Mouse (Mus musculus) hindbrain, postnatal 0 days (tissue): ENCODE results near the gene Gls2. TPM values are rescaled to one million over a fixed set of nuclear protein-coding genes. Genes with fewer than 3 reads are reported as not detected.

ENCODE experiments used
- ATAC-seq: fragments of 200-750 bp; cut with Nextera tagmentation; 2 replicates; pipeline ENCODE4 v1.8.0; 2017; ENCODE audit warnings: mild to moderate bottlenecking, moderate TSS enrichment, moderate library complexity
- DNase-seq: peaks from one replicate; pipeline ENCODE4 v3.0.0-alpha.2; 2015; ENCODE audit warnings: low spot score
- H3K27ac ChIP-seq: fragments of 300-500 bp; sonication (generic); 2 replicates; pipeline ENCODE4 v1.5.1; 2014; ENCODE audit warnings: mild to moderate bottlenecking
- H3K27me3 ChIP-seq: fragments of 300-500 bp; sonication (generic); 2 replicates; pipeline ENCODE4 v1.6.1; 2014; ENCODE audit warnings: low read length, mixed read lengths; ENCODE audit not compliant: insufficient read depth
- H3K36me3 ChIP-seq: fragments of 300-500 bp; sonication (generic); 2 replicates; pipeline ENCODE4 v1.6.1; 2014; ENCODE audit warnings: low read length, mixed read lengths; ENCODE audit not compliant: insufficient read depth
- H3K4me1 ChIP-seq: fragments of 300-500 bp; sonication (generic); 2 replicates; pipeline ENCODE4 v1.6.1; 2014; ENCODE audit warnings: antibody characterized with exemption, low read length, mixed read lengths; ENCODE audit not compliant: insufficient read depth
- H3K4me2 ChIP-seq: fragments of 300-500 bp; sonication (generic); 2 replicates; pipeline ENCODE4 v1.6.1; 2014; ENCODE audit warnings: low read depth, mild to moderate bottlenecking, low read length, moderate library complexity, mixed read lengths
- H3K4me3 ChIP-seq: fragments of 300-500 bp; sonication (generic); 2 replicates; pipeline ENCODE4 v1.5.1; 2014; ENCODE audit warnings: low read length
- H3K9ac ChIP-seq: fragments of 300-500 bp; sonication (generic); replicated peaks from 2 replicates; pipeline ENCODE4 v1.6.1; 2014; ENCODE audit warnings: mild to moderate bottlenecking, low read length, moderate library complexity, mixed read lengths
- H3K9me3 ChIP-seq: fragments of 300-500 bp; sonication (generic); 2 replicates; pipeline ENCODE4 v1.6.1; 2016; ENCODE audit warnings: low read length, mixed read lengths
- CTCF ChIP-seq: IDR thresholded peaks from 2 replicates; pipeline ENCODE4 v1.5.1; 2016; ENCODE audit warnings: antibody characterized with exemption, control low read depth, low read depth
- WGBS: fragments of 180-500 bp; shearing (Covaris S2); extraction: QIAGEN DNeasy Blood & Tissue Kit; methylation state at CpG from one replicate; pipeline ENCODE4 v1.1.7; 2014; 5-methylcytosine and 5-hydroxymethylcytosine counted together
- polyA plus RNA-seq: library from polyadenylated mRNA; unstranded; fragments of >200 nt; fragmentation: Nextera tagmentation; extraction: Ambion mirVana; gene quantifications from 2 replicates; pipeline ENCODE4 v1.2.1, GENCODE M21; 2015
- total RNA-seq: library from RNA; depleted of rRNA; stranded (reverse); fragments of >200 nt; gene quantifications from 2 replicates; pipeline ENCODE4 v1.2.3, GENCODE M21; 2014; rRNA removed

Gls2 gene
- total and polyA plus RNA-seq, 2 experiments from 2014 or later: 1.7 to 1.9 TPM

DNA sequence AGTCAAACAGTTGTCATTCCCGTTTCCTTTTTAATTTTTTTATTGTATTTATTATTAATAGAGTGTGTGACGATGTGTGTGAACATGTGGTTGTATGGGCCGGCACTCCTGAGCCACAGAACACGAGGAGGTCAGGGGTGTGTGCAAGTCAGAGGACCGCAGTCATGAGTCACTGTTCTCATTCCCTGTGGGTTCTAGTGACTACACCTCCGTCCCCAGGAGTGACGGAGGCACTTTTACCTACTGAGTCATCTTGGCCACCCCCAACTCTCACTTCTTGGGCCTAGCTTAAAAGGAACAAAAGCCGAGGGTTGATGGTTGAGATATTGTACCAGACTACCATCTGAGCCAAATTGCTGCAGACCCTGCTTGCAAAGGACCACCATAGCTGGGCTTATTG lies 62.1 kb downstream of the Gls2 start:
- Histone ChIP-seq H3K9ac (no peak overlapping the region), H3K27me3 (no peaks in the 10 kb centered on the region), H3K9me3 (no peaks in the 10 kb centered on the region), H3K4me2 (no peak overlapping the region), H3K4me1 (no peaks in the 10 kb centered on the region), H3K36me3 (peaks cover 3% of the 10 kb centered on the region; the same call in 1 of the 2 replicates), H3K27ac (no peak overlapping the region), H3K4me3 (no peak overlapping the region)
- ATAC-seq: no peak
- 91% methylated on average over 8 of the region's 8 CpGs for WGBS
- TF ChIP-seq CTCF: no peak
- DNase-seq: no peak

DNA sequence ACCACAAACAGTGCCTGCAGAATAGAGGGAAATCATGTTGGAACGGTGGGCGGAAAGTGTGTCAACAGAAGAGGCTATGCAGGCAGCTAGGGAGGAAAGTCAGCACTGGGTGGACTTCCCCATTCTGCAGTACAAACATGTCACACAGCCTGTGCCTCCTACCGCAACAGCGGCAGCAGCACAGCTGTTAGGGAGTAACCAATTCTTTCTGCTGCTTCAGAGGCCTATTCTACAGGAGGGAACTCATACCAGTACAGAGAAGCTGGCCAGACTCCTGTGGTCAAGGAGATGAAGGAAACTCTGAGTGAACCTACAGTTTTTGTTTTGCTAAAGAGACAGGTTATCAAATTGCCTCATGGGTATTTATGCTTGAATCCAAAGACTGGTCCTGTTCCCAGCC lies 64.7 kb downstream of the Gls2 start:
- Histone ChIP-seq H3K27ac (no peak overlapping the region; the same call in 1 of the 2 replicates), H3K9me3 (no peaks in the 10 kb centered on the region), H3K4me3 (no peak overlapping the region), H3K9ac (no peak overlapping the region), H3K4me2 (no peak overlapping the region), H3K36me3 (no peaks in the 10 kb centered on the region), H3K27me3 (no peaks in the 10 kb centered on the region), H3K4me1 (no peaks in the 10 kb centered on the region)
- TF ChIP-seq CTCF: no peak
- WGBS: 72% methylated on average over 4 of the region's 4 CpGs
- no peak for DNase-seq
- no peak for ATAC-seq

Other genes starting within 250 kb of the Gls2 start
- gene Hsd17b6, start 186.8 kb upstream of the Gls2 start, total RNA-seq: not detected in 2 replicates
- not detected in 2 replicates for gene Hsd17b6, start 186.8 kb upstream of the Gls2 start, polyA plus RNA-seq
- 15.2 and 19.6 TPM in 2 replicates for gene Prim1, start 179.3 kb upstream of the Gls2 start, total RNA-seq
- gene Prim1, start 179.3 kb upstream of the Gls2 start, polyA plus RNA-seq: 33.3 and 36.1 TPM in 2 replicates
- gene Naca, start 158.9 kb upstream of the Gls2 start, total RNA-seq: 295 and 315 TPM in 2 replicates
- gene Naca, start 158.9 kb upstream of the Gls2 start, polyA plus RNA-seq: 450 and 463 TPM in 2 replicates
- 81.6 and 87.7 TPM in 2 replicates for gene Ptges3, start 135.5 kb upstream of the Gls2 start, total RNA-seq
- gene Ptges3, start 135.5 kb upstream of the Gls2 start, polyA plus RNA-seq: 417 and 428 TPM in 2 replicates
- gene Atp5b, start 111.2 kb upstream of the Gls2 start, total RNA-seq: 6,623 and 6,768 TPM in 2 replicates
- gene Atp5b, start 111.2 kb upstream of the Gls2 start, polyA plus RNA-seq: 2,401 and 2,438 TPM in 2 replicates
- gene Baz2a, start 102.9 kb upstream of the Gls2 start, total RNA-seq: 14.3 and 15.0 TPM in 2 replicates
- 10.2 and 10.6 TPM in 2 replicates for gene Baz2a, start 102.9 kb upstream of the Gls2 start, polyA plus RNA-seq
- 11.7 and 13.2 TPM in 2 replicates for gene Rbms2, start 14.2 kb upstream of the Gls2 start, total RNA-seq
- 7.3 and 8.9 TPM in 2 replicates for gene Rbms2, start 14.2 kb upstream of the Gls2 start, polyA plus RNA-seq
- 25.8 and 29.6 TPM in 2 replicates for gene Spryd4, start 17.4 kb downstream of the Gls2 start, total RNA-seq
- gene Spryd4, start 17.4 kb downstream of the Gls2 start, polyA plus RNA-seq: 22.3 and 24.5 TPM in 2 replicates
- 0.21 and 0.25 TPM in 2 replicates for gene Mip, start 31.4 kb downstream of the Gls2 start, total RNA-seq
- gene Mip, start 31.4 kb downstream of the Gls2 start, polyA plus RNA-seq: not detected in 2 replicates
- gene Timeless, start 37.6 kb downstream of the Gls2 start, total RNA-seq: 13.0 and 15.6 TPM in 2 replicates
- 15.2 and 17.0 TPM in 2 replicates for gene Timeless, start 37.6 kb downstream of the Gls2 start, polyA plus RNA-seq
- gene Apon, start 59.6 kb downstream of the Gls2 start, total RNA-seq: not detected in 2 replicates
- not detected in 2 replicates for gene Apon, start 59.6 kb downstream of the Gls2 start, polyA plus RNA-seq
- gene Apof, start 74.2 kb downstream of the Gls2 start, total RNA-seq: 0.50 TPM in 1 of 2 replicates, not detected in the other
- 0.23 and 0.41 TPM in 2 replicates for gene Apof, start 74.2 kb downstream of the Gls2 start, polyA plus RNA-seq
- 7.5 and 8.5 TPM in 2 replicates for gene Stat2, start 76.1 kb downstream of the Gls2 start, total RNA-seq
- gene Stat2, start 76.1 kb downstream of the Gls2 start, polyA plus RNA-seq: 9.7 and 12.8 TPM in 2 replicates
- 0.50 TPM in 1 of 2 replicates, not detected in the other for gene Il23a, start 104.3 kb downstream of the Gls2 start, total RNA-seq
- gene Il23a, start 104.3 kb downstream of the Gls2 start, polyA plus RNA-seq: 0.35 and 0.73 TPM in 2 replicates
- gene Pan2, start 108.9 kb downstream of the Gls2 start, total RNA-seq: 21.2 and 25.2 TPM in 2 replicates
- 14.3 and 16.4 TPM in 2 replicates for gene Pan2, start 108.9 kb downstream of the Gls2 start, polyA plus RNA-seq
- gene Cnpy2, start 128.0 kb downstream of the Gls2 start, total RNA-seq: 42.9 and 73.3 TPM in 2 replicates
- gene Cnpy2, start 128.0 kb downstream of the Gls2 start, polyA plus RNA-seq: 186 and 189 TPM in 2 replicates
- gene Cs, start 143.3 kb downstream of the Gls2 start, total RNA-seq: 274 and 311 TPM in 2 replicates
- gene Cs, start 143.3 kb downstream of the Gls2 start, polyA plus RNA-seq: 262 and 285 TPM in 2 replicates
- gene Coq10a, start 174.5 kb downstream of the Gls2 start, total RNA-seq: 26.9 and 42.1 TPM in 2 replicates
- 50.8 and 52.1 TPM in 2 replicates for gene Coq10a, start 174.5 kb downstream of the Gls2 start, polyA plus RNA-seq
- 38.8 and 39.5 TPM in 2 replicates for gene Ankrd52, start 182.7 kb downstream of the Gls2 start, total RNA-seq
- gene Ankrd52, start 182.7 kb downstream of the Gls2 start, polyA plus RNA-seq: 9.1 and 10.6 TPM in 2 replicates
- 0.58 and 2.3 TPM in 2 replicates for gene Slc39a5, start 206.8 kb downstream of the Gls2 start, total RNA-seq
- gene Slc39a5, start 206.8 kb downstream of the Gls2 start, polyA plus RNA-seq: 0.55 and 0.66 TPM in 2 replicates
- gene Nabp2, start 217.0 kb downstream of the Gls2 start, total RNA-seq: 73.9 and 98.9 TPM in 2 replicates
- 135 and 140 TPM in 2 replicates for gene Nabp2, start 217.0 kb downstream of the Gls2 start, polyA plus RNA-seq
- gene Rnf41, start 217.2 kb downstream of the Gls2 start, total RNA-seq: 98.1 and 105 TPM in 2 replicates
- gene Rnf41, start 217.2 kb downstream of the Gls2 start, polyA plus RNA-seq: 75.8 and 76.3 TPM in 2 replicates